Comparison of ENCODE assay signal across 9 mouse cellular contexts in the genomic region with DNA sequence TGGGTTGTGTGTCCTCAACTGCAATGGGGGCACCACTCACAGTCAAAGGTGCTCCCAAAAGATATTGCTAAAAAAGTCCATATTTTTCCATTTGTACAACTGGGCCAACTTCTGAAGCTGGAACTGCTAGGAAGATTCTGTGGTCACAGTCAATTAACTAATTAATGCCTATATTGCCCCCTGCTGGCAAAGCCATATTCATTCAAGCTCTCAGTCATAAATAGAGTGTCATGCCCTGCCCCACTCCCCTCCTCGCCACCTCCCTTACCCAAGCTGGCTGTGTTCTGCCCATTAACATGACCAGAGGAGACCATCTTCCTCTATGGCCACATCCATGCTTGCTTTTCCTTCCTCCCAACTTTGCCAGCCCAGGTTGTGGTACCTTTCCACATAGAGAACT. TPM values are rescaled to one million over a fixed set of nuclear protein-coding genes. Genes with fewer than 3 reads are reported as not detected.
A peak's percentile ranks its signal among the peaks of the same experiment; 100 is the strongest.
DNase-seq lines count a peak whose midpoint lies in the region; ATAC-seq and TF ChIP-seq lines count a peak whose summit lies in the region.
"Had no signal": no experiment of that assay in that cellular context is flagged by ENCODE, and none has a peak within 500 bp of the region (broad histone marks: within the 10 kb centered on the region; RNA-seq: fewer than 3 reads in every experiment).

No protein-coding gene starts in this region.

- peak; percentile 62 for TF ChIP-seq CTCF in heart, postnatal 0 days (IDR thresholded peaks at IDR 0.05; ENCODE audit: low read depth)

- 24% methylated on average over 1 of the region's 1 CpGs for WGBS in heart, postnatal 0 days
- 52% methylated on average over 1 of the region's 1 CpGs for WGBS in hindbrain, embryonic 12.5 days

- H3K9ac ChIP-seq in heart, postnatal 0 days (replicated peaks; ENCODE audit: low read depth, low read length): no peak overlapping the region
- H3K9ac ChIP-seq in hindbrain, embryonic 12.5 days: no peak overlapping the region
- H3K9ac ChIP-seq: hindbrain, embryonic 15.5 days had no signal

- no peaks in the 10 kb centered on the region; the same call in 1 of the 2 replicates for H3K27me3 ChIP-seq in heart, postnatal 0 days (ENCODE audit: control insufficient read depth, insufficient read depth, low read length)
- H3K27me3 ChIP-seq in hindbrain, embryonic 12.5 days: no peaks in the 10 kb centered on the region
- H3K27me3 ChIP-seq: hindbrain, embryonic 15.5 days had no signal

- no peak overlapping the region for H3K27ac ChIP-seq in heart, postnatal 0 days (ENCODE audit: low read depth)
- H3K27ac ChIP-seq in hindbrain, embryonic 12.5 days: no peak overlapping the region
- H3K27ac ChIP-seq: hindbrain, embryonic 15.5 days had no signal

- H3K4me3 ChIP-seq in heart, postnatal 0 days (ENCODE audit: low read depth, low read length): no peak overlapping the region
- no peak overlapping the region for H3K4me3 ChIP-seq in hindbrain, embryonic 12.5 days
- H3K4me3 ChIP-seq: hindbrain, embryonic 15.5 days had no signal

- TF ChIP-seq EP300 in heart, postnatal 0 days (IDR thresholded peaks at IDR 0.05; ENCODE audit: low read depth): no peak

- H3K9me3 ChIP-seq in heart, postnatal 0 days (replicated peaks; ENCODE audit: control insufficient read depth, low read length): no peaks in the 10 kb centered on the region
- H3K9me3 ChIP-seq in hindbrain, embryonic 12.5 days (replicated peaks): no peaks in the 10 kb centered on the region
- H3K9me3 ChIP-seq: hindbrain, embryonic 15.5 days had no signal

- ATAC-seq in heart, postnatal 0 days (ENCODE audit: insufficient read depth, low read depth): peak; percentile 24; the same call in 1 of the 2 replicates
- no peak for ATAC-seq in hindbrain, embryonic 12.5 days (ENCODE audit: low FRiP score)

- H3K4me2 ChIP-seq in heart, postnatal 0 days (ENCODE audit: low read depth, low read length): no peak overlapping the region
- H3K4me2 ChIP-seq in hindbrain, embryonic 12.5 days (replicated peaks): no peak overlapping the region
- H3K4me2 ChIP-seq: hindbrain, embryonic 15.5 days had no signal

- no peaks in the 10 kb centered on the region for H3K36me3 ChIP-seq in heart, postnatal 0 days (replicated peaks; ENCODE audit: control insufficient read depth, insufficient read depth, low read length)
- H3K36me3 ChIP-seq in hindbrain, embryonic 12.5 days: no peaks in the 10 kb centered on the region
- H3K36me3 ChIP-seq: hindbrain, embryonic 15.5 days had no signal

- peak; percentile 36 for DNase-seq in gastrocnemius, postnatal 10 days
- DNase-seq in gastrocnemius, postnatal 25 days: no peak
- DNase-seq in 3T3-L1 (ENCODE audit: low read depth, low spot score): peak; percentile 68
- DNase-seq in adipocyte (ENCODE audit: low spot score): peak; percentile 67
- DNase-seq in heart, postnatal 0 days (ENCODE audit: low spot score): peak; percentile 59
- peak; percentile 18 to 60 for DNase-seq in lung, adult 18-20 months
- peak; percentile 48 for DNase-seq in thymus, postnatal 4 days

- H3K4me1 ChIP-seq in heart, postnatal 0 days (ENCODE audit: control insufficient read depth, insufficient read depth): no peaks in the 10 kb centered on the region
- H3K4me1 ChIP-seq in hindbrain, embryonic 12.5 days: no peaks in the 10 kb centered on the region
- H3K4me1 ChIP-seq: hindbrain, embryonic 15.5 days had no signal

RNA-seq across cellular contexts. Expression of gene Ehd4, which starts 16.3 kb away (rescaled TPM):
- total RNA-seq in gastrocnemius, postnatal 10 days (2021): 100 to 1,000 TPM; 130 to 134 TPM
- total RNA-seq in gastrocnemius, postnatal 25 days (2021): 10 to 100 TPM; 36.0 to 56.6 TPM
- total RNA-seq in heart, postnatal 0 days (2014; rRNA removed; ENCODE audit: low replicate concordance): 231 and 250 TPM in 2 replicates
- 438 and 547 TPM in 2 replicates for polyA plus RNA-seq in heart, postnatal 0 days (2015; fragmentation: Nextera tagmentation; extraction: Ambion mirVana)
- polyA plus RNA-seq in hindbrain, embryonic 12.5 days (2016; fragmentation: Nextera tagmentation; extraction: Ambion mirVana): 17.2 and 21.8 TPM in 2 replicates
